ENCODE assay signal across 9 mouse cellular contexts in genomic region chr8:123832757-123833156, GRCm38 (mm10). TPM values are rescaled to one million over a fixed set of nuclear protein-coding genes. Genes with fewer than 3 reads are reported as not detected.
DNase-seq lines count a peak whose midpoint lies in the region; TF ChIP-seq lines count a peak whose summit lies in the region.
"Had no signal": no experiment of that assay in that cellular context is flagged by ENCODE, and none has a peak within 500 bp of the region (broad histone marks: within the 10 kb centered on the region; RNA-seq: fewer than 3 reads in every experiment).

No protein-coding gene starts in this region.

- no peak for TF ChIP-seq EP300 in ES-Bruce4 (IDR thresholded peaks at IDR 0.05; ENCODE audit: insufficient read depth, low read depth, low read length)

- peaks cover 30% of the 10 kb centered on the region for H3K36me3 ChIP-seq in ES-Bruce4 (ENCODE audit: control insufficient read depth, insufficient read depth, low read length, poor library complexity, severe bottlenecking)

- no peak overlapping the region for H3K27ac ChIP-seq in layer of hippocampus, adult 2 months
- no peak overlapping the region for H3K27ac ChIP-seq in ES-Bruce4 (ENCODE audit: insufficient read depth, low read length)
- H3K27ac ChIP-seq: midbrain, embryonic 12.5 days had no signal

- H3K27me3 ChIP-seq in ES-Bruce4 (ENCODE audit: control insufficient read depth, insufficient read depth, low read length, poor library complexity, severe bottlenecking), result no peaks in the 10 kb centered on the region
- H3K27me3 ChIP-seq: midbrain, embryonic 12.5 days had no signal

- no peak overlapping the region for H3K4me3 ChIP-seq in layer of hippocampus, adult 2 months
- no peak overlapping the region for H3K4me3 ChIP-seq in ES-Bruce4 (ENCODE audit: low read depth, low read length)
- H3K4me3 ChIP-seq: midbrain, embryonic 12.5 days had no signal

- peak; percentile 89 for TF ChIP-seq CTCF in layer of hippocampus, adult 2 months (conservative IDR thresholded peaks at IDR 0.05)
- peak; percentile 67 for TF ChIP-seq CTCF in ES-Bruce4 (IDR thresholded peaks at IDR 0.05; ENCODE audit: low read depth, low read length)

- no peaks in the 10 kb centered on the region for H3K4me1 ChIP-seq in ES-Bruce4 (ENCODE audit: control insufficient read depth, insufficient read depth, low read length)
- H3K4me1 ChIP-seq: midbrain, embryonic 12.5 days had no signal

- no peak for TF ChIP-seq POLR2A in ES-Bruce4 (IDR thresholded peaks at IDR 0.05; ENCODE audit: insufficient read depth, low read length)

- intact Hi-C loops in heart, postnatal 10 days (cut with DNase I), result no loop called here

- peak in 1 of 2 experiments; percentile 53 for DNase-seq in layer of hippocampus, adult 2 months (ENCODE audit: low spot score in 2 of 2)
- DNase-seq in layer of hippocampus, adult 9-11 months, result no peak
- DNase-seq in adrenal gland, adult 8-10 months, result peak; percentile 40
- DNase-seq in heart, postnatal 10 days, result peak; percentile 34 to 52
- peak; percentile 79 for DNase-seq in lung, postnatal 36 days
- peak; percentile 76 for DNase-seq in urinary bladder, postnatal 14 days (ENCODE audit: low spot score)
- no peak for DNase-seq in layer of hippocampus, postnatal 10 days (ENCODE audit: low spot score in 2 of 2)

- H3K9ac ChIP-seq in ES-Bruce4 (ENCODE audit: low read depth, poor library complexity, severe bottlenecking), result no peak overlapping the region
- H3K9ac ChIP-seq: midbrain, embryonic 12.5 days had no signal

- H3K9me3 ChIP-seq in ES-Bruce4 (replicated peaks; ENCODE audit: control insufficient read depth, insufficient read depth, low read length, poor library complexity, severe bottlenecking), result no peaks in the 10 kb centered on the region
- H3K9me3 ChIP-seq: midbrain, embryonic 12.5 days had no signal

RNA-seq across cellular contexts. Expression of gene Rab4a, which starts 27.0 kb away (rescaled TPM):
- total RNA-seq in layer of hippocampus, adult 2 months (2021), result 10 to 100 TPM; 41.8 to 48.0 TPM
- 26.1 and 32.6 TPM in 2 replicates for polyA plus RNA-seq in ES-Bruce4 (2011; ENCODE audit: insufficient read depth, insufficient read length, low read depth, missing spikeins)
- 10 to 100 TPM; 24.3 to 40.6 (median 34.0) TPM for total RNA-seq in adrenal gland, adult 8-10 months (2022)
- 1 to 10 TPM; 8.0 to 9.5 TPM for total RNA-seq in heart, postnatal 10 days (2021)
- total RNA-seq in layer of hippocampus, postnatal 10 days (2021), result 10 to 100 TPM; 49.2 to 52.3 TPM

RNA-seq across cellular contexts. Expression of gene Ccsap, which starts 27.3 kb away (rescaled TPM):
- total RNA-seq in layer of hippocampus, adult 2 months (2021), result 10 to 100 TPM; 62.3 to 62.7 TPM
- polyA plus RNA-seq in ES-Bruce4 (2011; ENCODE audit: insufficient read depth, insufficient read length, low read depth, missing spikeins), result 4.8 and 6.6 TPM in 2 replicates
- total RNA-seq in adrenal gland, adult 8-10 months (2022), result 1 to 10 TPM; 2.2 to 3.3 (median 2.3) TPM
- 1 to 10 TPM; 3.1 to 3.2 TPM for total RNA-seq in heart, postnatal 10 days (2021)
- total RNA-seq in layer of hippocampus, postnatal 10 days (2021), result 10 to 100 TPM; 49.0 to 49.8 TPM

Comparison
In these comparisons a context has a peak if more than half of its experiments do, and no peak if none do; other contexts are left out.
1. DNase-seq: peak in adrenal gland, adult 8-10 months (single experiment), heart, postnatal 10 days (2 of 2), lung, postnatal 36 days (single experiment) and urinary bladder, postnatal 14 days (single experiment); none in layer of hippocampus, adult 9-11 months (single experiment) and layer of hippocampus, postnatal 10 days (0 of 2).
2. RNA of gene Ccsap, which starts 27.3 kb away (total RNA-seq): 62.3 to 62.7 TPM in layer of hippocampus, adult 2 months and 49.0 to 49.8 TPM in layer of hippocampus, postnatal 10 days; 3.1 to 3.2 TPM in heart, postnatal 10 days and 2.2 to 3.3 TPM in adrenal gland, adult 8-10 months; every median in the first group is over 10 times any median in the second.